Mouse (Mus musculus): ENCODE data around the gene Cep112.

- TF ChIP-seq CTCF (IDR thresholded peaks at IDR 0.05; ENCODE audit: insufficient read depth, low read depth, low read length) (no peak), POLR2A (IDR thresholded peaks at IDR 0.05; ENCODE audit: insufficient read depth, low read depth, low read length) (no peak)
Observed at GRCm38 (mm10) chr11:108416360-108416759, 8.6 kb upstream of the Cep112 start.

Measured in olfactory bulb, adult 2 months (tissue).